Mouse (Mus musculus): ENCODE results near the gene Hba-a2.
A peak's percentile ranks its signal among the peaks of the same experiment; 100 is the strongest.
"Not testable (repeated sequence)": the region's sequence is repeated elsewhere in the genome, so short reads cannot be mapped to it uniquely, and the experiment has no call there.

The Hba-a2 gene

DNA sequence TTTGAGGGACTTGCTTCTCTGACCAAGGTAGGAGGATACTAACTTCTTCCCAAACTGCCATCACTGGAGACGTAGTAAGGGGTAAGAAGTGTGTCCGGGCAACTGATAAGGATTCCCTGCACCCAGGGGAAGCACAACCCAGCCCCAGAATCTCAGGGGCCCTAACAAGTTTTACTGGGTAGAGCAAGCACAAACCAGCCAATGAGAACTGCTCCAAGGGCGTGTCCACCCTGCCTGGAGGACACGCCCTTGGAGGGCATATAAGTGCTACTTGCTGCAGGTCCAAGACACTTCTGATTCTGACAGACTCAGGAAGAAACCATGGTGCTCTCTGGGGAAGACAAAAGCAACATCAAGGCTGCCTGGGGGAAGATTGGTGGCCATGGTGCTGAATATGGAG, at the start of gene Hba-a2:
Gene Hba-a2 (plus strand): TSS at position 287 of the 400 bp plus-strand sequence.
- DNase-seq: not testable (repeated sequence)

DNA sequence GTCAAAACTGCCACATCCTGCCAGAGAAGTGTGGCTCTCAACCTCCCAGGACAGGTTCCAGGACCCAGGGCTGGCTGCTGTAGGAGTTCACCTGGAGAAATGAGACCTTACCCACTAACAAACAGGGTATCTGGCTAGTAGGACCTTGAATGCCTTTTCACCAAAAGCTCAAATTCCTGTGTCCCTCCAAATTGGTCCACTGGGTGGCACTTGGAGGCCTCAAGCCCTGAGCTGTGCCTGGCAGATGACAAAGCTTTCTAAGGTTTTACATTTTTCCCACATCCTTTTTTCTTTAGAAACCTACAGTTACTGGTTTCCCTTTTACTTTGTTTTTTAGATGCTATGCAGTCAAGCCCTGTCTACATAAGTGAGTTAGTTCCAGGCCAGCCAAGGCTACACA, 49.2 kb upstream of the Hba-a2 start:
- peak; percentile 47 for DNase-seq

DNA sequence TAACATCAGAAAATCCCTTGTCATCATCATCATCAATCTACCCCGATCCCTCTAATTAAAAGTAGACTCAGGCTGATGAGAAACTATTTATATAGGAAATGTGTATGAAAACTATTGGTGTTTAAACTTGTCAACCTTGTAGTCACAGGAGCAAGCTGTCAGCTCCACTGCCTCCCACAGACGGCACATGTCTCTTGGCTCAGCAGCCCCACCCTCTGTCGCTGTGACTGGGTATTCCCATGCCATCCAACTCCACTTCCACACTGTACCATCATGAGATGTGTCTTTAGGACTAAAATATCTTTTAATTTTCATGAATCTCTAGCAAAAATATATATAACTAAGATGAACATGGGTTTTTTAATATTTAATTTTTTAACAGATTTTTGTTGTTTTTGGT, 47.9 kb upstream of the Hba-a2 start:
- no peak for DNase-seq

DNA sequence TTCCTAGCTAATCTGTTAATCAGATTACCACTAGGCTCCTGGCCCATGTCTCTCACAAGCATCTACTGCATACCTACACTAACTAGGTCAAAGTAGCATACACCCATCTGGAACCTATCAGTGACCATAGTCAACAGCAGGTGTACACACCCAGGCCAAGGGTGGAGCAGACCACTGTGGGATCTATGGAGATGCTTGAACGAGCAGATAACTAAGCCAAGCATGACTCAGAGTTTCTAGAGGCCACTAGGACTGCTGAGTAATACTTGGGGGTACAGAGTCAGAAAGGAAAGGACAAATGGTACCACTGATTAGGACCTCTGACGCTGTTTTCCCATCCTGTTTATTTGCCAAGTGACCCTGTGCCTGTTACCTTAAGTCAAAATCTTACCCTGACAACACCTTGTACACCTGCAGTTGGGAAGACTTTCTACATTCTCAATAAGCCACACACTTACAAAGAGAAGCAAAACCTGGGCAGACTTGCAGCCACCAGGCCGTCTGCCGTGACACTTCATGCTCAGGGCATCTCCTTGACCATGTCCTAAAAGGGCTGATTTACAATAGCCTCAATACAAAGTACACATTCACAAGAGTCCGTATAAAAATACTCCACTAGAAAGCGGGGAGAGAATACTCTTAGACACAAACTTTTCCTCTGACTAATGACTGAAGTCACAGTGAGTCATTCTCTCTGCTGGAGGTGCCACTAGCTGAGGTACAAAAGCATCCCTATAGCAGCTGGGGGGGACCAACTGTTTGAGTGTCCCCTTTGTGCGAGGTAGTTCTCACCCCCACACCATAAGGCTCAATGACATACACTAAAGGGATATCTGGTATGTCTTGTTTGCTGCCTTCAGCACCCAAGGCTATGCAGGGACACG, 45.2 kb upstream of the Hba-a2 start:
- DNase-seq: no peak

DNA sequence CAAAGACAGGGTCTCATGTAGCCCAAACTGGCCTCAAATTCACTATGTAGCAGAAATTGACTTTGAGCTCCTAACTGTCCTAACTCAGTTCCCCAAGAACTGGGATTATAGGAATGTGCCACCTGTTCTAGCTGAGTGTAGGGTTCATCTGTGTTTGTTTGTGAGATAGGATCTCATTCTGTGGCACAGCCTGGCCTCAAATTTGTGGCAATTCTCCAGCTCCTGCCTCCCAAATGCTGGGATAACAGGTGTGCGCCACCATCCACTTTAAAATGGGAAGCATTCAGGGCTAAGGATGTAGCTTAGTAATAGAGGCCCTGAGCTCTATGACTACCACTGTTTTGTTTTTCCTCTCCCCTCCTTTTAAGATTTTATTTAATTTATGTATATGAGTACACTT, 43.2 kb upstream of the Hba-a2 start:
- no peak for DNase-seq

DNA sequence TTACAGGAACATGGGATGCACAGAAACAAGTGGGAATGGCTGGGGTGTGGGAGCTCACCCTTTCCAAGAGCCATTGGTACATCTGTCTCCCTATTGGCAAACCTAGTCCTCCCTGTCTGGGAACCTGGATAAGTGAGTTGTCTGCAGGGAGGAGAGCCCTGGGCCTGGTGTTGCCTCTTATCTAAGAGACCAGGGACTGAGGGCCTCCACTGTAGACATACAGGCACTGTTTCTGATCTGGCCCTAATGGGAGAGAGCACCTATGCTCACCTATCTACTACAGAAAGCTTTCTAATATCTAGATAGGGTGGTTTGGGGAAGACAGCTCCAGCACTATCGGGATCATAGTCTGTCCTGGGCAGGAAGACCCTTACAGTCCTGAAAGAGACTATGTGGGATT, 40.1 kb upstream of the Hba-a2 start:
- no peak for DNase-seq

DNA sequence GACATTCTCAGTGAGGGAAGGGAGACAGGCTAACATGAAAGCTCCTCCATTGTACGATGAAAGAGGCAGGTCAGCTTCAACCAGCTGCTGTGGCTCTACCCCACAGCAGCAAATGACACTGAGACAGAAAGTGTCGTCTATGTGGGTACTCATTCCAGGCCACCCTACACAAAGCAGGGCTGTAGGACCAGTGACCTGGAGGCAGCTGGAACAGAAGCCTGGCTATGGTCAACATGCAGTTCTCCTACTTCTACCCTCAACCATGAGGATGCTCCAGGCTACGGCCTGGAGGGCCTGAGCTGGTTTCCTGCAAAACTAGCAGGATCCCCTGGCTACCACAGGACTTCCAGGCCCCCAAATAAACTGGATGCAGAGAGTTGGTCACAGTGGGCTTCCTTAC, 39.7 kb upstream of the Hba-a2 start:
- no peak for DNase-seq

DNA sequence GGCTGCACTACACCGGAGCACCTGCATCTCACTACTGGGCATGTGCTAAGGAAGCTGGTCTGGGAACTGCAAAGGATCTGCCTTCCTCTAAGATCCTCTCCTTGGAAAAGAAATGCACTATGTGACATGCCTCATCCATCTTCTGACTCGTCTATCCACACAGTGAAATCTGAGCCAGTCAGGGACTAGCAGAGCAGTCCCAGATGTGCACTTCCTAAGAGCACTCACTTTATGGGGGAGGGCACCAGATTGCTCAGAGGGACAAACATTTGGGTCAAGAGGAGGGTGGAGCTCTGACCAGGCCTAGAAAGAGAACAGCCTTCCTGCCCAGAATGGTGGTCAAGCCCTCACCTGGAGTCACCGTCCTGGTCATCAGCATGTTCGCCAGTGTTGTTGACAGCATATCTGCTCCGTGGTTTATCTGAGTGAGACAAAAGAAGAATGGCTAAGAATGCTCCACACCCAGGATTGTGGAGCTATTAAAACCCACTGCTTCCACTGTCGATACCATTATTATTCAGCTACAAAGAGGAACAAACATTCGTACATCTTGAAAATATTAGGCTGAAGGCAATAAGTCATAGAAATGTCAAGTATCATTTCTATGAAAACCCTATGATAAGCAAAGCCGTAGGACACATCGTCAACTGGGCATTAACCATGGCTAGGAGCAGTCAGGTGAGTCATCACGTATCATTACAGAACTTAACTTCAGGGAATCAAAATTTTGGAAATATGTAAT, 33.4 kb upstream of the Hba-a2 start:
- no peak for DNase-seq

DNA sequence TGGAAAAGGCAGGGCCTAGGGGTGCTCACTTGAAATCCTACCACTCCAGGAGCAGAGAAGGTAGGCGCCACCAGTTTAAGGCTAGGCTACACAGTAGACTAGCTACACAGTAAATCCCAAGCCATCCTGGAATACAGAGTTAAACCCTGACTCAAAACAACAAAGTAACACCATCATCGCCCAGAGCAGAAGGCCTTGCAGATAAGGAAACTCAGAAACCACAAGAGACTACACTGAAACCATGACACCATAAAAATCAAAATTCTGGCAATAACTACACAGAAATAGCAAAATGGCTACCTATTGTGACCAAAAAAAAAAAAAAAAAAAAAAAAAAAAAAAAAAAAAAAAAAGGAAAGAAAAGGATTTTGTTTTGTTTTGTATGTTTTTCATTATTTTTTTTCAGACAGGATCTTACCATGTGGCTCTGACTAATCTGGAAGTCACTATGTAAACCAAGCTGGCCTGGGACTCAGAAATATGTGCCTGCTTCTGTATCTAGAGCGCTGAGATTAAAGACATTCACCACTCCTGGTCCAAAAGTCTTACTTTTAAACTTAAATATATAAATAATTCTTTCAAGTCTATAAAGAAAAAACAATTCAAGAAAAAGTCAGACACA, 31.1 kb upstream of the Hba-a2 start:
- DNase-seq: no peak

DNA sequence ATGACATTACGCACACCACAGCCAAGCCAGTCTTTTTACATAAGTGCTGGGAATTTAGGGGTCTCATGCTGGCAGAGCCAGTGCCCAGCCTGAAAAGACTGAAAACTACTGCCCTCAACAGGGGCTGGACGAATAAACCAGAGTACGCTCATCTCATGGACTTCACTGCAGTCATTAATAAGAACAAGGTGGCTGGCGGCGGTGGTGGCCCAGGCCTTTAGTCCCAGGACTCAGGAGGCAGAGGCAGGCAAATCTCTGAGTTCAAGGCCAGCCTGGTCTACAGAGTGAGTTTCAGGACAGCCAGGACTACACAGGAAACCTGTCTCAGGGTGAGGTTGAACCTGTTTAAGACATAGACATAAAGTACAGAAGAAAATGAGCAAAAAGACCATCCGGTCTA, 30.1 kb upstream of the Hba-a2 start:
- DNase-seq: no peak

DNA sequence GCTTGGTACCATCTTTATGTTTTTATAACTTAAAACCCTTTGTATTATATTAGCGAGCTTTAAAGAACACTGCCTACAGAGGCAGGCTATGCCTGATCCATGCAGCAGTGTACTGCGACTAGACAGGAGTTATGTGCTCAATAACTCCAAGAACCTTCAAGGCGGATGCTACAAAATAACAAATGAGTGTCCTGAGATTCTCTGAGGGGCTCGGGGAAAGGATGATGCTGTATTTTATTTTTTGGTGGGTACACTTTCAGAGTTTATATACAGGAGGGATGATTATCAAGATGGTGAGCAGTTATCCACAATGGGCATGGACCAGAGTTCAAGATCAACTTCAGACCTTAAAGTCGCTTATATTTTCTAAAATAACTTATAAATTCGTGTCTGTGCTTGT, 29.5 kb upstream of the Hba-a2 start:
- DNase-seq: no peak

DNA sequence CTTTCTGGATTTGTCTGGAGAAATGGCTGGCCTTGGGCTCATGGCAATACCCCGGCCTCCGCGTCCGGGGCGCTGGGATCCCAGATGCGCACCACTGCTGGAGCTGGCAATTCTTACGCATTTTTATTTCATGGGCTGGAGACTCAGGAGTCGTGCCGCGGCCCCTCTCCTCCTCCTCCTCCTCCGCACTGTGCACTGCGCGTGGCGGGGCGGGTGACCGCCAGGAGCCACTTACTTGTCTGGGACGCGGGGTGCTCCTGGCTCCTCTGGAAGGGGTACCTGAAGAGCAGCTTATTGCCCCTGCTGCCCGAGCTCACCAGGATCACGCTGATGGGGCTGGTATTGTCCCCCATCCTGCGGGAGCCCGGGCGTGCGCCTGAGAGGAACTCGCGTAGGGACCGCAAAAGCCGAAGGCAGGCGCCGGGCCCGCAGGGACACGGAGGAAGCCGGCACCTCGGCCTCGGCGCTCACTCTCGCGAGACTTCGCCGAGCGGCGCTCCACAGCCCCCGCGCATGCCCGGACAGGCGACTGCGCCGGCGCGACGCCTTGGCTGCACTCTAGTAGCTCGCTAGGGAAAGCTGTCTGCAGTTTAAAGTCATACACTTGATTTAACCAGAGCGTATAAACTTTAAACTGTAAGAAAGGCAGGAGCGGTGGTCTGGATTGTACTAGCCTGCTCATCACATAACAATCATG, 29.0 kb upstream of the Hba-a2 start, which contains the start of gene Nprl3:
Gene Nprl3 (minus strand): TSS at position 520 of the 697 bp plus-strand sequence.
- DNase-seq: peak; percentile 96

DNA sequence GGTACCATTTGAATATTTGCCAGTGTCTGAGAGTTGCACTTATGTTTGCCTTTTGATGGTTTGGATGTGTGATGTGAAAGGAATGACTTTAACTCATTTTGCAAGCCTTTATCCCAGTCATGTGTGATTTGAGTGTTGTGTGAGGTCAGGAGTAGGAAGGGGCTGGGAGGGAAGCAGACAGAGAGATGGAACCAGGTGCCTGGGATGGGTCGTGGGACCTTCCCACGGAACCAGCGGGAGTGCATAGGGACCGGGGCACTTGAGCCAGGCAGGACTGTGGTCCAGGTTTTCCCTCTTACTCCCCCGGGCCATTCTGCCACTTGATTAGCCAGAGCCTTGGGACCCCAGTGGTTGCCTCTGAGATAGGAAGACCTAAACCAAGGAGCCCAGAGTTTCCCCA, 28.3 kb upstream of the Hba-a2 start:
- peak; percentile 8 for DNase-seq

DNA sequence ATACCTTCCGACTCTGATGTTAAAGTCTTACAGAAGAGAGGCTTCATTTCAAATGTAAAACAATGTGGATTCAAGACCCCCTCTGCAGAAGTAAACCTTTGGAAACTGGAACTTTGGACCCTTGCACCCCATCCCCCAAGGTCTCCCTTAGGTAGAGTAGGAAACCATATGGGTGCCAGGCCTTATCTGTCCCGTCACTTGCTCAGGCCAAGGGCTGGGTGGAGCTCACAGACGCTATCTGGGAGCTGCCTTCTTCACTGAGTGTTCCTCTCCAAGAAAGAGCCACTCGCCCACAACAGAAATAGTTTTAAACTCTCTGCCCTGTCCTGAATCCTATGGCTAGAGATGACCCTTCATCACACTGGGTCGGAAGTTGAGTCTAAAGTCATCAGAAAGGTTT, 27.3 kb upstream of the Hba-a2 start:
- DNase-seq: no peak

DNA sequence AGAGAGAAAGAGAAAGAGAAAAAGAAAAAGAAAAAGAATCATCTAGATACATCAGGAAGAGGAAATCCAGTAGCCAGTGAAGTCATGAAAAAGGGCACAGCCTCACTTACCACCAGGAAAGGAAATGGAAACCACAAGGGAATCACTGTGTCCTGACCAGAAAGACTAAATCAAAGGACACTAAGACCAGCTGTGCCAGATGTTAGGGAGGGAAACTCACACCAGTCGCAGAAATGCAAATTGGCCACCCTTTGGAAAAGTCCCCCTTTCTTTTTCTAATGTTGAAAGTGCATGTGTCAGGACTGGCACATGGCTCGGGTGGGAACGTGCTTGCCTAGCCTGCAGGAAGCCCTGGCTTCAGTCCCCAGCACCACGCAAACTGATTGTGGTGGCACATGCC, 25.1 kb upstream of the Hba-a2 start:
- DNase-seq: no peak

DNA sequence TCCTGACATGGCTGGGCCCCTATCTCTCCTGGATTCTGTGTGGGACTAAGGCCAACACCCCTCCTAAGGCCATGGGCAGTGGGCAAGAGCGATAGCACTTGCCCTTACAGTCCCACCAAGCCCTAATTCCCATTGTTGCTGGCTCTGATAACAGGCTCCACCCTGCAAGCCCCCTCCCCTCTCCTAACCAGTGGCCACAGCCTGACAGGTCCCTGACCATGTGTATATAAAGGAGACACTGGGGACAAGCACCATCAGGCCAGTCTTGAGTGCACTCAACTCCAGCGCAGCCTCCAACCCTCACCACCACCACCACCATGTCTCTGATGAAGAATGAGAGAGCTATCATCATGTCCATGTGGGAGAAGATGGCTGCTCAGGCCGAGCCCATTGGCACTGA, 19.9 kb upstream of the Hba-a2 start, which contains the start of gene Hba-x:
Gene Hba-x (plus strand): TSS at position 54 of the 400 bp plus-strand sequence.
- no peak for DNase-seq

DNA sequence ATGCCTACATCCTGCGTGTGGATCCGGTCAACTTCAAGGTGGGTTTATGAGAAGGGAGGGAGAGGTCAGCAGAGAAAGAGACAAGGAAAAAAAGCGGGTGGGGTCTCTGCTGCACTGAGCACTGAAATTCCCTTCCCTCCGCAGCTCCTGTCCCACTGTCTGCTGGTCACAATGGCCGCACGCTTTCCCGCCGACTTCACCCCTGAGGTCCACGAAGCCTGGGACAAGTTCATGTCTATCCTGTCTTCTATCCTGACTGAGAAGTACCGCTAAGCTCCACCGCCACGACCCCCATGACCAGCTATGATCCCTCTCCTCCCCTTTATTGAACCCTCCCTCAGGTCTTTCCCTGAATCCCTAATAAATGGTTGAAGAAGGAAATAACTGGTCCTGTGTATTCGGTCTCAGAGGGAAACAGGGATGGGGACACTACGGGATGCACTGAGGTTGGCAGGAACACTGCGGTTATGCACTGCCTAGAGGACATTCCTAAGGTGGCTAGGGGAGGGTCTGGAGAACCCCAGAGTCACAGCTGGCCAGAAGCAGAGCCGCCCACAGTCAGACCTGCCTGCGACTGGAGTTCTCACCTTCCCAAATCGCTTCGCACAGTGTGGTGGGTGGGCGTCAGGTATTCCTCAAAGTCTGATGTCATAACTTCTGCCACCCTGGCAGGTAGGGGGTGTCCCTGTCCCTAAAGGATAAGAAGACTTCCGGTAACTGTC, 18.4 kb upstream of the Hba-a2 start:
- no peak for DNase-seq

DNA sequence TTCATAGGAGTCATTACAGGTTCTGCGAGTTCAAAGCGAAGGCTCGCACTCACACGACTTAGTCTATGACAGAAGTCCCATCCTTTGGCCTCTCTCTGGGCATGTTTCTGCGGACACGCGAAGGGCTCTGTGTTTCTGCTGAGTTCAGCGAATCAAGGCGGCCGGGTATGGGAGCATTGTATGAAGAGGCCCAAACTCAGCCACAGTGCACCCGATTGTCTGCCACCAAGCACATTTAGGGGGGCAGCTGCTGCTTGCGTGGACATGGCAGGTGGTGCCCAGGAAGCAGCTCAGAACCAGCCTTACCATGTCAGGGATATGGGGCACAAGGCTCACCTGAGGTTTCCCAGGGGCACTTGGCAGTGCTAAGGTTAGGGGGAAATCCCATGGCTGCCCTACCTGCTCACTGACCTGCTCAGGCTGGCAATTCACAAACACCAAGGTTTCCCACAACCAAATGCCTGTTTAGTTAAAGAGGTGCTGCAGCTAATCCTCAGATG, 17.8 kb upstream of the Hba-a2 start:
- DNase-seq: no peak

DNA sequence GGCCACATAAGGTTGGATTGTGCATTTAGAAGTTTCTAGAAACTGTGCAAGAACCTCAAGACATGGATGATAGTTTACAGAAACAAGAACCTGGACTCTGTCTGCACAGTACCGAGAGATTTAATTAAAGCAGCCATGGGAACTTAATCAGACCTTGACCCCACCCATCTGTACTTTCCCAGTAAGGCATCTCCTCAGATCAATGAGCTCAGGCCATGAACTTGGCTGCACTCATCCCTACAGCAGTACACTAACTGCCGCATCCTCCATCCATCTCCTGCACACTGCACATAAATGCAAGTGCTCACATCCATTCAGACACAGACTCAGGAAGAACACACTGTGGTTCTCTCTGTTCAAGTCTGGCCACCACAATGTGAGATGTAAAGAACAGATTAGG, 15.6 kb upstream of the Hba-a2 start:
- no peak for DNase-seq

DNA sequence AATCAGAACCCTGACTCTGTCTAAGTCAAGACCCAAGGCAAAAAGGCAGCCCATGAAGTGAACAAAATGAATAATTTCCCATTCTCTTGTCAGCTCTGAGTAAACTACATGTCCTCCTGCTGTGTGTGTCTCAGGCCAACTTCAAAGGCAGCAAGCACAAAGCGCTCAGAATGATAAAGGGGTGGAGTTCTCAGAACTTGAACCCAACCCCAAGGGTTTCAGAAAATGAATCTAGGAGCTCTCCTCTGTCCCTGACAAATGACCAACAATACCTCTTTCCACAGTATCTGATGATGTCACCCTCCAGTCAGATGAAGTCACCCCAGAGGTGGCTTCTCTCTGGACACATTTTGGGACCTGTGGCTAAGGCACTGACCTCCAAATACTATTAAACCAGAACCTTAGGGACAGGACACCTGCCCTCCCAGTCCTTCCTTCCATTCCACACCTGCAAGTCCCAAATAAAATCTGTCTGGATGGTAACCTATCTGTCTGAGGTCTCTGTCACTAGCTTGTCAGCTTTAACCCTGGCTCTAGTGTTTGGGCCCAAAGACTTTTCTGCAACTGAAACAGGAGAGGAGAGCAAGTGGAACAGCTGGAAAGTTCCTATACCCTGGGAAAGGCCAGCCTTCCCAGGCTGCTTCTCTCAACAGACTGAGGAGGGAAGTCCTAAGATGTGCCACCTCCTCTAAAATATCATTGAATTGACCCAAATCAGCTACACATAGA, 14.7 kb upstream of the Hba-a2 start:
- DNase-seq: no peak

DNA sequence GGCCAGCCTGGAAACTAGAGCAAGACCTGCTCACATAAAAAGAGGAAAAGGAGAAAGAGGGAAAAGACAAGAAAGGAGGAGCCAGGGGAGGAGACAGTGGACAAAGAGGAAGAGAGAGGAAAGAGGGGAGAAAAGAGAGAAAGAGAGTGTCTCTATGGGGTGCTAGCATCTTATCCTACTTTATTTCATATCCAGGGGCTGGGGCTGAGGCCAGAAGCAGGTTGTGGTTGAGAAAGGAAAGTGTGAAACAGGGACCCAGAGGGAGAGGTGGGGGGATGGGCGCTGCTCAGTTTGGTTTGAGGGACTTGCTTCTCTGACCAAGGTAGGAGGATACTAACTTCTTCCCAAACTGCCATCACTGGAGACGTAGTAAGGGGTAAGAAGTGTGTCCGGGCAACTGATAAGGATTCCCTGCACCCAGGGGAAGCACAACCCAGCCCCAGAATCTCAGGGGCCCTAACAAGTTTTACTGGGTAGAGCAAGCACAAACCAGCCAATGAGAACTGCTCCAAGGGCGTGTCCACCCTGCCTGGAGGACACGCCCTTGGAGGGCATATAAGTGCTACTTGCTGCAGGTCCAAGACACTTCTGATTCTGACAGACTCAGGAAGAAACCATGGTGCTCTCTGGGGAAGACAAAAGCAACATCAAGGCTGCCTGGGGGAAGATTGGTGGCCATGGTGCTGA, 13.1 kb upstream of the Hba-a2 start, which contains the start of gene Hba-a1:
Gene Hba-a1 (plus strand): TSS at position 421 of the 687 bp plus-strand sequence.
- not testable (repeated sequence) for DNase-seq

All from thymus, postnatal 25 days (tissue).